Mouse (Mus musculus): ENCODE data around the gene Narfl. TPM values are rescaled to one million over a fixed set of nuclear protein-coding genes. Genes with fewer than 3 reads are reported as not detected.
A peak's percentile ranks its signal among the peaks of the same experiment; 100 is the strongest.

The Narfl gene
- polyA plus RNA-seq, 1 experiment from 2014 or later = 23.8 TPM

DNA sequence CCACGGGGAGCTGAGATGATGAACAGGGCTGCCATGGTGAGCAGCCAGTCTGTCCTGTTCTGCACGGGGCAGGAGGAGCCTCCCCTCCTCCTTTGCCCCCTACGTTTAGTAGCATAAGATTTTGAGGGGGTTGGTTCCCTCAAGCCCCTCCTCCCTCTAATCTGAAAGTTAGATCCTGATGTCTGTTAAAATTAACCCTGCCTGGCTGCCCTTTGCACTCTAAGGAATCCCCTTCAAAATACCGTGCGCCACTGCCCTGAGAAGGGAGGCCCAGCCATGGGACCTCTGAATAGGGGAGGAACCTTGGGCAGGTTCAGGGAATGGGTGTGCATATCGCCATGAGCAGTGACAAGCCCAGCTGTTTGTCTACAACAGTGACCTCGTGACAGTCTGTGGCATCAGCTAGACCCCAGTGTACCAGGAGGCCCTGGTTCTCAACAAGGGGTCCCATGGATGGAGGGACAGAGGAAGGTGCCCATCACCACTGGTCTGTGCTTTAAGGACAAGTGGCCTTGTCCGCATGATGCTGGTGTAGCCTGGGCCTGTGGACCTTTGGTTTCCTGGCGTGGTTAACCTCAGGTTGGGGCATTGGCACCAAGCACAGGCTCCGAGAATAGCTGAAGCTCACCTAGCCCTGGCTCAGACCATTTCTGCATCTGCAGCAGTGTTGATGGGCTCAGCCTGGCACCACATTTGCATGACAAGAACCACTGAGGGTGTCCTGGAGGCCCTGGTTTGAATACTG, 1.9 kb downstream of the Narfl start:
- Histone ChIP-seq H3K27ac (ENCODE audit: low read length) (no peak overlapping the region), H3K4me2 (replicated peaks; ENCODE audit: low read depth, low read length) (no peak overlapping the region), H3K4me3 (ENCODE audit: low read depth, low read length) (no peak overlapping the region), H3K4me1 (ENCODE audit: insufficient read depth, low read depth, low read length) (peaks cover 4% of the 10 kb centered on the region), H3K9me3 (ENCODE audit: low read length) (no peaks in the 10 kb centered on the region), H3K9ac (replicated peaks; ENCODE audit: low read depth) (no peak overlapping the region), H3K36me3 (ENCODE audit: insufficient read depth, low read length) (0 out of 2 replicates have a peak, but pooled peaks cover 4% of the 10 kb centered on the region), H3K27me3 (replicated peaks; ENCODE audit: insufficient read depth, low read length) (no peaks in the 10 kb centered on the region)
- no peak for TF ChIP-seq EP300 (IDR thresholded peaks at IDR 0.05)
- TF ChIP-seq CTCF (IDR thresholded peaks at IDR 0.05) = no peak
- WGBS = 72% methylated on average over 10 of the region's 10 CpGs
- DNase-seq (ENCODE audit: low spot score) (no peak), ATAC-seq (no peak)

DNA sequence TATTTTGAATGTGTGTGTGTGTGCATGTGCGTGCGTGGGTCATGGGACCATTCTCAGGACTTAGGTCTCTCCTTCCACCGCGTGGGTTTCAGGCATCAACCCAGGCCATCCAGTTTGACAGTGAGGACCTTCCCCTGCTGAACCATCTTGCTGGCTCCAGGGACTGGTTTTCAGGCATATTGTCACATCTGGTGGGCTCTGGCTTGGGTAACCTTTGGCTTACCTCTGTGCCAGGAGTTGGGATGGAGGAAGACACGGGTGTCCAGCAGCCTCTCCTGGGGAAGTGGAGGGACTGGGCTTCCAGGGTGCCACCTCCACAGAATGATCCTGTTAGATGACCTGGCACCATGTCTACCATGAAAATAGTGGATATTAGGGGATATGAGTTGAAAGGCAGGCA, 4.4 kb downstream of the Narfl start:
- Histone ChIP-seq H3K4me3 (ENCODE audit: low read depth, low read length) (no peak overlapping the region), H3K4me1 (ENCODE audit: insufficient read depth, low read depth, low read length) (peaks cover 4% of the 10 kb centered on the region), H3K4me2 (replicated peaks; ENCODE audit: low read depth, low read length) (no peak overlapping the region), H3K27me3 (replicated peaks; ENCODE audit: insufficient read depth, low read length) (no peaks in the 10 kb centered on the region), H3K27ac (ENCODE audit: low read length) (no peak overlapping the region), H3K36me3 (ENCODE audit: insufficient read depth, low read length) (peaks cover 15% of the 10 kb centered on the region), H3K9ac (replicated peaks; ENCODE audit: low read depth) (no peak overlapping the region), H3K9me3 (ENCODE audit: low read length) (no peaks in the 10 kb centered on the region)
- no peak for TF ChIP-seq CTCF (IDR thresholded peaks at IDR 0.05)
- TF ChIP-seq EP300 (IDR thresholded peaks at IDR 0.05) = no peak
- ATAC-seq (no peak), DNase-seq (ENCODE audit: low spot score) (no peak)
- 97% methylated on average over 5 of the region's 5 CpGs for WGBS

DNA sequence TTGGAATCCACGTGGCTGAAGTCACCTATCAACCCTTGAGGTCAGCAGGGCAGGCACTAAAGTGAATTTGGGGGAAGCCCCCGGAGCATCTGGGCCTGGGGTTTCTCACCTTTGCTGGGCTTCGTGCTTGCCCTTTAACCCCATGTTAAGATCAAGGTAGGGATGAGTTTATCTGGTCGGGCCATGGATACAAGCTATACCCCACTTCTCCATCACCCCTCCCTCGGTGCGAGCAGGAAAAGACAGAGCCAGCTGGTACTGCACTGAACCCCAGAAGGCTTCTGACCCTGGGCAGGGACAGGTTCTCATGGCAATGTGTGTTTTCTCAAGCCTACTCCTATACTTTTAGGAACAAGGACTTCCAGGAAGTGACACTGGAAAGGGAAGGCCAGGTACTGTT, 7.8 kb downstream of the Narfl start:
- peaks cover 15% of the 10 kb centered on the region for H3K36me3 ChIP-seq (ENCODE audit: insufficient read depth, low read length)
- H3K27ac ChIP-seq (ENCODE audit: low read length) = no peak overlapping the region
- 71% methylated on average over 6 of the region's 6 CpGs for WGBS

DNA sequence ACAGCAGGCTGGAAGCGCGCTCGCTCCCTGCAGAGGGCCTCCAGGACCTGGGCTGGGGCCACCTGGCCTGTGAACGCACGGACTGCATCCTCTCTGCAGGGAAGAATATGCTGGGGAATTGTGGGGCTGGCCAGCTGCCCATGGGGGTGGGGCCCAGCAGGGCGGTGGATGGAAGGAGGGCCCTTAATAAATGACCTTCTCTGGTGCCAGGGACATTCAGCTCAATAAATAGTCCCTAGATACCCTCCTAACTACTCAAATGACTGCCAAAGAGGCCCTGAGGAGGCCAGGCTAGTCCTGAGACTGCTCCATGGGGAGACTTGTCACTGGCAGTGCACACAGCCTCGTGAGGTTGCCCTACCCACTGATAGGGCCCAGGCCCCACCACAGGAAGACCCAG, 9.5 kb downstream of the Narfl start:
- Histone ChIP-seq H3K4me2 (replicated peaks; ENCODE audit: low read depth, low read length) (no peak overlapping the region), H3K27me3 (replicated peaks; ENCODE audit: insufficient read depth, low read length) (no peaks in the 10 kb centered on the region), H3K4me3 (ENCODE audit: low read depth, low read length) (no peak overlapping the region), H3K9me3 (ENCODE audit: low read length) (no peaks in the 10 kb centered on the region), H3K36me3 (ENCODE audit: insufficient read depth, low read length) (peaks cover 15% of the 10 kb centered on the region), H3K27ac (ENCODE audit: low read length) (no peak overlapping the region), H3K9ac (replicated peaks; ENCODE audit: low read depth) (no peak overlapping the region), H3K4me1 (ENCODE audit: insufficient read depth, low read depth, low read length) (peaks cover 8% of the 10 kb centered on the region; the same call in 1 of the 2 replicates)
- DNase-seq (ENCODE audit: low spot score) (no peak), ATAC-seq (no peak)
- TF ChIP-seq CTCF (IDR thresholded peaks at IDR 0.05) (no peak), EP300 (IDR thresholded peaks at IDR 0.05) (no peak)
- 67% methylated on average over 7 of the region's 7 CpGs for WGBS

More for the DNA sequence above, 7.8 kb downstream of the Narfl start:
- ATAC-seq = no peak
- Histone ChIP-seq H3K4me3 (ENCODE audit: low read depth, low read length) (no peak overlapping the region), H3K27me3 (replicated peaks; ENCODE audit: insufficient read depth, low read length) (no peaks in the 10 kb centered on the region), H3K9ac (replicated peaks; ENCODE audit: low read depth) (no peak overlapping the region), H3K4me1 (ENCODE audit: insufficient read depth, low read depth, low read length) (peaks cover 8% of the 10 kb centered on the region; the same call in 1 of the 2 replicates), H3K9me3 (ENCODE audit: low read length) (no peaks in the 10 kb centered on the region), H3K4me2 (replicated peaks; ENCODE audit: low read depth, low read length) (no peak overlapping the region)
- no peak for DNase-seq (ENCODE audit: low spot score)
- TF ChIP-seq CTCF (IDR thresholded peaks at IDR 0.05) = no peak
- TF ChIP-seq EP300 (IDR thresholded peaks at IDR 0.05) = no peak

DNA sequence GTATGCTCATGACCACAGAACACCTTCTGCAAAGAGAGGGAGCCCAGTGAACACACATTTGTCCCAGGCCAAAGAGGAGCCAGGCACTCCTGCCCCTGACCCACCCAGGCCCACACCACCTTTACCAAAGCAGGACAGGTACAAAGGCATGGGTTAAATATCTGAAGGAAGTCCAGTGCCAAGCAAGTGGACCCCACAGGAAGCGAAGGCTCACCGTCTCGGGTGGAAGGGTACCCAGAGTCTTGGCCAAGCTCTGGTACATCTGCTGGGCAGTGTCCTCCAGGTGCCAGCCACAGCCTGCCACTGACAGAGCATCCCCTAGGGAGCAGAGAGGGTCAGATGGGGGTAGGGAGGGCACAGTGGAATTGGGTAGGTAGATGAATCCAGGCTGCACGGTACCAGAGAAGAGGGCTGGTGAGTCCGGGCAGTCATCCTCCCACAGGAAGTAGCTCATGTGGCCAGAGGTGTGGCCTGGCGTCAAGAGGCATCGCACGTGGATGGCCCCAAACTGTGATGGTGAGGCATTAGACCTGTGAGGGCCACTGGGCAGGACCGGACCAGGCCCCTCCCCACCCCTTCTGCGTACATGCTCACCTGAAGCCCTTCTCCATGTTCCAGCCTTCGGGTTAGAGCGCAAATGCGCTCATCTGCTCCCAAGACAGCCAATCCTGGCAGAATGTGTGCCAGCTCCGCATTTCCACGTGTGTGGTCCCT, 10.4 kb downstream of the Narfl start:
- TF ChIP-seq EP300 (IDR thresholded peaks at IDR 0.05) (no peak), CTCF (IDR thresholded peaks at IDR 0.05) (no peak)
- H3K27me3 ChIP-seq (replicated peaks; ENCODE audit: insufficient read depth, low read length) = no peaks in the 10 kb centered on the region
- H3K9ac ChIP-seq (replicated peaks; ENCODE audit: low read depth) = no peak overlapping the region
- H3K4me1 ChIP-seq (ENCODE audit: insufficient read depth, low read depth, low read length) = peaks cover 8% of the 10 kb centered on the region; the same call in 1 of the 2 replicates
- no peak overlapping the region for H3K27ac ChIP-seq (ENCODE audit: low read length)
- peaks cover 15% of the 10 kb centered on the region for H3K36me3 ChIP-seq (ENCODE audit: insufficient read depth, low read length)
- 62% methylated on average over 15 of the region's 15 CpGs for WGBS
- no peak overlapping the region for H3K4me3 ChIP-seq (ENCODE audit: low read depth, low read length)
- no peaks in the 10 kb centered on the region for H3K9me3 ChIP-seq (ENCODE audit: low read length)
- DNase-seq (ENCODE audit: low spot score) (no peak), ATAC-seq (no peak)
- no peak overlapping the region; the same call in 1 of the 2 replicates for H3K4me2 ChIP-seq (replicated peaks; ENCODE audit: low read depth, low read length)

DNA sequence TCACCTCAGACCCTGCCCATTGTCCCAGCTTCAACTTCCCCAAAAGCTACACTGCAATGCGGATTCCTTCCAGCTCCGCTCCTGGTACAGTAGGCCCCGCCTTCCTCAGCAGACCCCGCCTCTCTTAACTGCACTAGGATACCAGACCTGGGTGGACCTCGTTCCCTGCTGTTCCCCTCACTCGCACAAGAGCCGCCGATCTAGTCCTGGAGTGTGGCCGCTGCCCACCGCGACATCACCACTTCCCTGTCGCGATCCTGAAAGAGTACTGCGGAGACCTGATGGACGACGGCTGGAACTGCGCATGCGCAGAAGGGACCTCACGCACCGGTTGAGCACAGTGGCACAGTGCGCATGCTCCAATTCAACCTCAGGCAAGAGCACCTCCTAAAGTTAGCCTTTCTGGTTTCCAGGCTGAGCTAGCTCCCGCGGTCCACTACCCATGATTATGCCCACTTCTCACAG, 11.7 kb downstream of the Narfl start, which contains the start of gene Haghl:
Haghl (minus strand) TSS at position 393 of the 465 bp plus-strand sequence.
- Histone ChIP-seq H3K27ac (ENCODE audit: low read length) (no peak within 1 kb of the TSS), H3K9ac (replicated peaks; ENCODE audit: low read depth) (peak within 1 kb of the TSS; percentile 1; the same call in 1 of the 2 replicates), H3K4me2 (replicated peaks; ENCODE audit: low read depth, low read length) (peak within 1 kb of the TSS; percentile 65), H3K27me3 (replicated peaks; ENCODE audit: insufficient read depth, low read length) (no peaks in the 10 kb centered on the region), H3K4me1 (ENCODE audit: insufficient read depth, low read depth, low read length) (peaks cover 8% of the 10 kb centered on the region; the same call in 1 of the 2 replicates), H3K4me3 (ENCODE audit: low read depth, low read length) (peak within 1 kb of the TSS; percentile 54), H3K9me3 (ENCODE audit: low read length) (no peaks in the 10 kb centered on the region), H3K36me3 (ENCODE audit: insufficient read depth, low read length) (peaks cover 11% of the 10 kb centered on the region)
- TF ChIP-seq EP300 (IDR thresholded peaks at IDR 0.05) = no peak
- TF ChIP-seq CTCF (IDR thresholded peaks at IDR 0.05) = peak; percentile 18
- DNase-seq (ENCODE audit: low spot score) (peak; percentile 98), ATAC-seq (peak; percentile 91)
- under 1% methylated on average over 23 of the region's 23 CpGs for WGBS
